Mouse (Mus musculus) intestine, embryonic 16.5 days (tissue): ENCODE data around the gene Gm2956. TPM values are rescaled to one million over a fixed set of nuclear protein-coding genes. Genes with fewer than 3 reads are reported as not detected.
A peak's percentile ranks its signal among the peaks of the same experiment; 100 is the strongest.
"Not testable (repeated sequence)": the region's sequence is repeated elsewhere in the genome, so short reads cannot be mapped to it uniquely, and the experiment has no call there.

Experiments
- ATAC-seq: fragments of 200-750 bp; cut with Nextera tagmentation; 2 replicates; pipeline ENCODE4 v1.8.0; 2017; ENCODE audit warnings: moderate TSS enrichment, moderate library complexity
- H3K27ac ChIP-seq: fragments of 300-500 bp; sonication (generic); 2 replicates; pipeline ENCODE4 v1.5.1; 2014; ENCODE audit warnings: mild to moderate bottlenecking, low read length
- H3K27me3 ChIP-seq: fragments of 300-500 bp; sonication (generic); replicated peaks from 2 replicates; pipeline ENCODE4 v1.6.1; 2014; ENCODE audit warnings: low read length, control low read depth, mixed read lengths; ENCODE audit not compliant: control insufficient read depth, insufficient read depth
- H3K36me3 ChIP-seq: fragments of 300-500 bp; sonication (generic); 2 replicates; pipeline ENCODE4 v1.6.1; 2014; ENCODE audit warnings: low read length, control low read depth; ENCODE audit not compliant: control insufficient read depth, insufficient read depth
- H3K4me1 ChIP-seq: fragments of 300-500 bp; sonication (generic); 2 replicates; pipeline ENCODE4 v1.6.1; 2014; ENCODE audit warnings: low read length, control low read depth, mixed read lengths; ENCODE audit not compliant: control insufficient read depth, insufficient read depth
- H3K4me2 ChIP-seq: fragments of 300-500 bp; sonication (generic); 2 replicates; pipeline ENCODE4 v1.6.1; 2014; ENCODE audit warnings: low read depth, low read length, control low read depth
- H3K4me3 ChIP-seq: fragments of 300-500 bp; sonication (generic); 2 replicates; pipeline ENCODE4 v1.5.1; 2014; ENCODE audit warnings: mild to moderate bottlenecking, low read length
- H3K9ac ChIP-seq: fragments of 300-500 bp; sonication (generic); 2 replicates; pipeline ENCODE4 v1.6.1; 2014; ENCODE audit warnings: low read depth, low read length
- H3K9me3 ChIP-seq: fragments of 300-500 bp; sonication (generic); 2 replicates; pipeline ENCODE4 v1.6.1; 2016; ENCODE audit warnings: low read length, control low read depth; ENCODE audit not compliant: control insufficient read depth
- WGBS: fragments of 180-500 bp; shearing (Covaris S2); extraction: QIAGEN DNeasy Blood & Tissue Kit; methylation state at CpG from one replicate; pipeline ENCODE4 v1.1.7; 2014; 5-methylcytosine and 5-hydroxymethylcytosine counted together
- polyA plus RNA-seq: library from polyadenylated mRNA; unstranded; fragments of >200 nt; fragmentation: Nextera tagmentation; extraction: Ambion mirVana; gene quantifications from 2 replicates; pipeline ENCODE4 v1.2.1, GENCODE M21; 2015

Gm2956 gene
- polyA plus RNA-seq: not detected in 2 replicates

DNA sequence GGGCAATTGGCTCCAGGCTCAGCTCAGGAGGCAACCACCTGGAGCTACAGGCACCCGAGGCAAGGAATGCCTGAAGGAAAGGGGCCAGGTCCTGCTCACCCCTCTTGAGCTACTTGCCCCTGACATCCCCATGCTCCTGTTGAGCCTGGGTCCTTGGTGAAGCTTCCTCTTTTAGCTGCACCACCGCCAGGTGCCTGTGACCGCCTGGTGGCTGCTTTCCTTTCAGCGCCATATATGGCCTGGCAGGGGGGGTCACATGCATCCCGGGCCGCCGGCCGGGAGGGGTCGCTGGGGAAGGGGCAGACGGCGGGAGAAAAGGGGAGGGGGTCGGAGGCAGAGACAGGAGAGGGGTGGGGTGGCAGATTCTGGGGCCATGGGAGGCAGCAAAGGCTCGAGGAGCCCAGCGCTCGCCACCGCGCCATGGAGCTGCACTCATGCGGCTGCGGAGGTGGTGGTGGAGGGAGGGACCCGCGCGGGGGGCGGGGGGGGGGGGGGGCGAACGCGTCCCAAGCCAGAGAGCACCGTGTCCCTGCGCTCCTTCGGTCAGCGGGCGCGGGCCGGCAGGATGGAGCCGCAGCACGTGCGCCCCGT is at the start of gene Gm2956:
Gene Gm2956 (plus strand): TSS at position 541 of the 591 bp plus-strand sequence.
- H3K36me3 ChIP-seq, H3K9ac ChIP-seq, H3K27me3 ChIP-seq, H3K9me3 ChIP-seq, H3K27ac ChIP-seq, H3K4me1 ChIP-seq, ATAC-seq: not testable (repeated sequence)
- H3K4me2 ChIP-seq: peak within 1 kb of the TSS; percentile 45
- WGBS: 0% methylated on average over 1 of the region's 37 CpGs
- peak within 1 kb of the TSS; percentile 37 for H3K4me3 ChIP-seq

GRCm38 (mm10) chr14:3333406-3333805 is 979 bp downstream of the Gm2956 start:
- H3K4me2 ChIP-seq, H3K4me3 ChIP-seq, ATAC-seq, H3K27ac ChIP-seq, H3K27me3 ChIP-seq, H3K36me3 ChIP-seq, H3K9me3 ChIP-seq, H3K4me1 ChIP-seq, H3K9ac ChIP-seq: not testable (repeated sequence)
- 7% methylated on average over 3 of the region's 8 CpGs for WGBS

DNA sequence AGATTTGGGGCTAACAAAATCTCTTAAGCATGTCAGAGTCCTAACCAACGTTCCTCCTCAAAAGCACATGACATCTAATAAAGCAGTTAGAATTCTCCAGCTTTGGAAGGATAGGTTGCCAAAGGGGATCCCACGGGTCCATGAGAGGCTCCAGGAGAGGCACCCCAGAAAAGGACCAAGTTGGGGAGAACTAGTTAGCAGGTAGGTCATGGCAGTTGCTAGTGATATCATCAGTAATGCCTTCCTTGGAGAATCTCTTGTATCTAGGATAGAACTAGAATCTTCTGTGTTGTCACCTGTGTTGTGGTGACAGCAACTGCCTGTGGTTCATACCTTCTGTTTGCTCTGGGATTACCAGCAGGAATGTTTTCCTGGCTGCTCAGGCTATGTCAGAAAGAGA is 62.4 kb downstream of the Gm2956 start, which contains the start of gene Gm10413:
Gene Gm10413 (plus strand): TSS at position 301 of the 400 bp plus-strand sequence.
- ATAC-seq, H3K4me1 ChIP-seq, H3K27ac ChIP-seq, H3K9me3 ChIP-seq, H3K4me2 ChIP-seq, H3K4me3 ChIP-seq, H3K9ac ChIP-seq, H3K27me3 ChIP-seq, H3K36me3 ChIP-seq: not testable (repeated sequence)
- WGBS: no CpG with 5 or more reads among the region's 2 CpGs

Other genes with a start within 250 kb of the Gm2956 start
- not detected in 2 replicates for gene Gm10340, start 198.6 kb upstream of the Gm2956 start, polyA plus RNA-seq
- gene Gm5795, start 144.4 kb upstream of the Gm2956 start, polyA plus RNA-seq: not detected in 2 replicates
- gene D830030K20Rik, start 124.1 kb upstream of the Gm2956 start, polyA plus RNA-seq: 3.0 and 3.1 TPM in 2 replicates
- not detected in 2 replicates for gene Gm10413, start 62.5 kb downstream of the Gm2956 start, polyA plus RNA-seq
- gene Gm10409, start 80.0 kb downstream of the Gm2956 start, polyA plus RNA-seq: 0.42 and 0.56 TPM in 2 replicates
- 0.26 and 0.28 TPM in 2 replicates for gene Gm3005, start 95.5 kb downstream of the Gm2956 start, polyA plus RNA-seq
- not detected in 2 replicates for gene Gm10408, start 116.8 kb downstream of the Gm2956 start, polyA plus RNA-seq